Mouse (Mus musculus): ENCODE measurements around the gene Gm20855. TPM values are rescaled to one million over a fixed set of nuclear protein-coding genes. Genes with fewer than 3 reads are reported as not detected.
"Not testable (repeated sequence)": the region's sequence is repeated elsewhere in the genome, so short reads cannot be mapped to it uniquely, and the experiment has no call there.

The Gm20855 gene
- not detected in 2 replicates for polyA plus RNA-seq (2014; fragmentation: Nextera tagmentation; extraction: Ambion mirVana)

DNA sequence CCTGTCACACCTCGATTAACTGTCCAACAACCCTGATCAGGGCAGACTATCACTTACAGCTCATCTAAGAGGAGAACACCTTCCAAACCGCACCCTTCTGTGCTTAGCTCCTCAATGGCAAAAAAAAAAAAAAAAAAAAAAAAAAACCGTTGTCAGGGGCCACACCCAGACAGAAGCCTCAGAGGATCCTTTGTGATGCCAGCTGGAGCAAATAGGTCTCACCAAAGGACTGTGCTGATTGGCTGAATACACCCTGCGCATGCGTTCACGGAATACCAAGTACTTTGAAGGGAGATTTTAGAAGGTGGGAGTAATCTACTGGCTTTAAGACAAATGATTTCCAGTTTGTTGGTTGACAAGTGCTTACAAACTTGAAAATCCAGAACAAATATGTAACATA is at the start of gene Gm20855:
Gene Gm20855, minus strand, starts transcription at position 101 of the 400 bp plus-strand sequence.
- H3K27ac ChIP-seq (ENCODE audit: low read depth, low read length); H3K9me3 ChIP-seq (ENCODE audit: control insufficient read depth, low read length); H3K4me1 ChIP-seq (ENCODE audit: control insufficient read depth, insufficient read depth, low read length); H3K4me3 ChIP-seq (ENCODE audit: low read depth, low read length); H3K36me3 ChIP-seq (ENCODE audit: control insufficient read depth, insufficient read depth, low read length); H3K4me2 ChIP-seq (ENCODE audit: low read depth); ATAC-seq (ENCODE audit: insufficient read depth, low FRiP score, low TSS enrichment); DNase-seq (ENCODE audit: low spot score); H3K27me3 ChIP-seq (ENCODE audit: control insufficient read depth, insufficient read depth, low read length); H3K9ac ChIP-seq (ENCODE audit: low read length): not testable (repeated sequence)
- no CpG with 5 or more reads among the region's 6 CpGs for WGBS
